Mouse (Mus musculus) forebrain, embryonic 16.5 days (tissue): Measurements from ENCODE around the gene Tnpo1. TPM values are rescaled to one million over a fixed set of nuclear protein-coding genes. Genes with fewer than 3 reads are reported as not detected.
"Not testable (repeated sequence)": the region's sequence is repeated elsewhere in the genome, so short reads cannot be mapped to it uniquely, and the experiment has no call there.

ENCODE experiments used
- ATAC-seq: fragments of 200-750 bp; cut with Nextera tagmentation; 2 replicates; pipeline ENCODE4 v1.8.0; 2017; ENCODE audit warnings: mild to moderate bottlenecking, moderate library complexity
- H3K27ac ChIP-seq: fragments of 300-500 bp; sonication (generic); 2 replicates; pipeline ENCODE4 v1.5.1; 2014; ENCODE audit warnings: low read length, control low read depth
- H3K27me3 ChIP-seq: fragments of 300-500 bp; sonication (generic); replicated peaks from 2 replicates; pipeline ENCODE4 v1.6.1; 2014; ENCODE audit warnings: low read length; ENCODE audit not compliant: control insufficient read depth, insufficient read depth
- H3K36me3 ChIP-seq: fragments of 300-500 bp; sonication (generic); 2 replicates; pipeline ENCODE4 v1.6.1; 2014; ENCODE audit not compliant: control insufficient read depth, insufficient read depth
- H3K4me1 ChIP-seq: fragments of 300-500 bp; sonication (generic); replicated peaks from 2 replicates; pipeline ENCODE4 v1.6.1; 2014; ENCODE audit warnings: low read length; ENCODE audit not compliant: control insufficient read depth, insufficient read depth
- H3K4me2 ChIP-seq: fragments of 300-500 bp; sonication (generic); 2 replicates; pipeline ENCODE4 v1.6.1; 2014; ENCODE audit warnings: mild to moderate bottlenecking, low read length, control low read depth
- H3K4me3 ChIP-seq: fragments of 300-500 bp; sonication (generic); replicated peaks from 2 replicates; pipeline ENCODE4 v1.5.1; 2014; ENCODE audit warnings: mild to moderate bottlenecking, low read length, control low read depth
- H3K9ac ChIP-seq: fragments of 300-500 bp; sonication (generic); replicated peaks from 2 replicates; pipeline ENCODE4 v1.6.1; 2014; ENCODE audit warnings: low read depth, low read length, control low read depth
- H3K9me3 ChIP-seq: fragments of 300-500 bp; sonication (generic); 2 replicates; pipeline ENCODE4 v1.6.1; 2016; ENCODE audit warnings: low read length; ENCODE audit not compliant: control insufficient read depth
- WGBS: fragments of 180-500 bp; shearing (Covaris S2); extraction: QIAGEN DNeasy Blood & Tissue Kit; methylation state at CpG from one replicate; pipeline ENCODE4 v1.1.7; 2014; 5-methylcytosine and 5-hydroxymethylcytosine counted together
- polyA plus RNA-seq: library from polyadenylated mRNA; unstranded; fragments of >200 nt; fragmentation: Nextera tagmentation; extraction: Ambion mirVana; gene quantifications from 2 replicates; pipeline ENCODE4 v1.2.1, GENCODE M21; 2015

Tnpo1 gene
- polyA plus RNA-seq, 1 experiment from 2014 or later, result 52.1 TPM

- no peak overlapping the region for H3K9ac ChIP-seq
- H3K4me3 ChIP-seq, result no peak overlapping the region
- H3K27ac ChIP-seq, result no peak overlapping the region
- no peaks in the 10 kb centered on the region for H3K9me3 ChIP-seq
- WGBS, result 87% methylated on average over 4 of the region's 4 CpGs
- ATAC-seq, result no peak
- no peaks in the 10 kb centered on the region for H3K27me3 ChIP-seq
- H3K4me1 ChIP-seq, result no peaks in the 10 kb centered on the region
- no peak overlapping the region for H3K4me2 ChIP-seq
- H3K36me3 ChIP-seq, result no peaks in the 10 kb centered on the region
Measured at GRCm38 (mm10) chr13:98825574-98825973, 100.6 kb downstream of the Tnpo1 start.

- no peak for ATAC-seq
- WGBS, result 84% methylated on average over 2 of the region's 2 CpGs
- no peaks in the 10 kb centered on the region for H3K36me3 ChIP-seq
- no peak overlapping the region for H3K4me3 ChIP-seq
- peaks cover under 1% of the 10 kb centered on the region; the same call in 1 of the 2 replicates for H3K4me1 ChIP-seq
- H3K9ac ChIP-seq, result no peak overlapping the region
- H3K27ac ChIP-seq, result no peak overlapping the region
- H3K27me3 ChIP-seq, result no peaks in the 10 kb centered on the region
- H3K9me3 ChIP-seq, result no peaks in the 10 kb centered on the region
- H3K4me2 ChIP-seq, result no peak overlapping the region
Measured at GRCm38 (mm10) chr13:98819094-98819493, 107.1 kb downstream of the Tnpo1 start.

DNA sequence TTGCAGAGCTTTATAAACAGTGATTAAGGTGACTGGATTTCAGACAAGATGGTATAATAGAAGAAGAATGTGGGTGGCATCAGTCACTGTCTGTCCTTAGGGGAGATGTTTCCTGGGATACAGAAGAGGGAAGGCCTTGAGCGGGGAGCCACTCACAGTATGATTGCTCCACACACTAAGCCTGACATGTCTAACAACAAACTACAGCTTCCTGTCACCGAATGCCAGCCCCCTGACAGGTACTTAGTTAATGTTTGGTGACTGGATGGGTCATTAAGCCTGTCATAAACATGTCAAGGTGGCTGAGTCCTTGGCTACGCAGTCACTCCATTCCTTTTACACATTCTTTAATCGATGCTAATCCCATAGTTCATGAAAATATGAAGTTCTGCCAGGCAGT, 108.0 kb downstream of the Tnpo1 start:
- H3K9ac ChIP-seq, result no peak overlapping the region
- WGBS, result 63% methylated on average over 4 of the region's 4 CpGs
- H3K4me3 ChIP-seq, result no peak overlapping the region
- no peak for ATAC-seq
- H3K9me3 ChIP-seq, result no peaks in the 10 kb centered on the region
- H3K4me1 ChIP-seq, result peaks cover 6% of the 10 kb centered on the region
- no peak overlapping the region for H3K27ac ChIP-seq
- no peaks in the 10 kb centered on the region for H3K36me3 ChIP-seq
- no peak overlapping the region for H3K4me2 ChIP-seq
- no peaks in the 10 kb centered on the region for H3K27me3 ChIP-seq

DNA sequence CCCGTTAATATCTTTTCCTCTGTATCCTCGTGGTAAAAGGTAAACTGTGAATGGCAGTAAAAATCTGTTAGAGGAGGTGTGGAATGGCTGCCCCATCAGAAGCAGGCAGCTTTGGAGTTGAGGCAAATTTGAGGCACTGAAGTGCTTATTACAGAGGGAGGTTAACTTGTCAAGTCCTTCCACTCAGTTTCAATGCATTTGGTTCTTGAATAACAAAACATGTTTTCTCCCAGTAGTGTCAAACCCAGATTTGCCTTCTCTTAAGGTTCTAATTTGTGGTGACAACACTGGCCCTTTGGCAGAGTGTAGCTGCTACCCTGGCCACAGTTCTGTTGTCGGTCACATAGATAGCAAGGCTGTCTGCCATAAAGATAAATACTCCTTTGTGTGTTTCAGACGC, 108.4 kb downstream of the Tnpo1 start:
- H3K9me3 ChIP-seq, result no peaks in the 10 kb centered on the region
- 50% methylated on average over 4 of the region's 4 CpGs for WGBS
- H3K4me1 ChIP-seq, result peaks cover 8% of the 10 kb centered on the region
- no peaks in the 10 kb centered on the region for H3K36me3 ChIP-seq
- ATAC-seq, result no peak
- no peak overlapping the region for H3K9ac ChIP-seq
- no peaks in the 10 kb centered on the region for H3K27me3 ChIP-seq
- no peak overlapping the region for H3K27ac ChIP-seq
- H3K4me2 ChIP-seq, result no peak overlapping the region
- no peak overlapping the region for H3K4me3 ChIP-seq

GRCm38 (mm10) chr13:98816981-98817660, 109.1 kb downstream of the Tnpo1 start:
- not testable (repeated sequence) for H3K9ac ChIP-seq, H3K4me3 ChIP-seq, ATAC-seq, H3K9me3 ChIP-seq, H3K27ac ChIP-seq, H3K4me2 ChIP-seq, H3K27me3 ChIP-seq, H3K36me3 ChIP-seq, H3K4me1 ChIP-seq
- WGBS, result 87% methylated on average over 4 of the region's 4 CpGs

- 88% methylated on average over 9 of the region's 9 CpGs for WGBS
- H3K27me3 ChIP-seq, result no peaks in the 10 kb centered on the region
- H3K9me3 ChIP-seq, result no peaks in the 10 kb centered on the region
- no peak overlapping the region for H3K9ac ChIP-seq
- no peak for ATAC-seq
- H3K4me1 ChIP-seq, result peaks cover 8% of the 10 kb centered on the region
- no peaks in the 10 kb centered on the region for H3K36me3 ChIP-seq
- H3K4me3 ChIP-seq, result no peak overlapping the region
- H3K4me2 ChIP-seq, result no peak overlapping the region
- no peak overlapping the region for H3K27ac ChIP-seq
Measured at GRCm38 (mm10) chr13:98816571-98816970, 109.6 kb downstream of the Tnpo1 start.

DNA sequence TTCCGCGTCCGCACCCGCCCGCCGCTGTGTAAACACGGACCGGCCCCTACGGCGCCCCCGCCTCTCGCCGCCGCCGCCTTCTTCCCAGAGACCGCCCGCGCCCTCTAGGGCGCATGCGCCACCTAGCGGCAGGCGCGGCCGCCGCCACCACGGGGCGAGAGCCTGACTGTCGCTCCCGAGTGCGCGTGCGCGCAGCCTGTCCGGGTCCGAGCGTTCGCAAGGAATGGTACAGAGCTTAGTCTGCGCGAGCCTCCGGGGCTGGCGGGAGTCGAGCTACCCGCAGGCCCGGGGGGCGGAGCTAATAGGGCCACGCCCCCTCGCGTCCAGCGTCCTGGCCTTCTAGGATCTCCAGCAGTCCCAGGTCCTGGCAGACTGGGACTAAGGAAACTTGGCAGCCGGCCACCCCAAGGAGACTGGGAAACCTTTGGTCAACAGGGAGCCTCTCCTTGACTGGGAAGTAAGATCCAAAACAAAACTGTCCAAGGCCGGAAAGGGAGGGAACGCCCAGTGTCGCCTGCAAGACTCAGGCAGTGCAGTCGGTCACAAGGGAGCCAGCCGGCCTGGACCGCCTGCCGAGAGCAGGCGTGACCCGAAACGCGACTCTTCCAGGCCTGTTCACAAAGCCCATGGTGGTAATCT, 110.9 kb downstream of the Tnpo1 start, which contains the start of gene Fcho2:
Fcho2 (minus strand) TSS at position 303 of the 639 bp plus-strand sequence.
- H3K27ac ChIP-seq, result peak within 1 kb of the TSS; percentile 78
- no peaks in the 10 kb centered on the region for H3K9me3 ChIP-seq
- peaks cover 8% of the 10 kb centered on the region for H3K4me1 ChIP-seq
- peak within 1 kb of the TSS; percentile 96 for H3K4me3 ChIP-seq
- H3K4me2 ChIP-seq, result peak within 1 kb of the TSS; percentile 65
- H3K9ac ChIP-seq, result peak within 1 kb of the TSS; percentile 77
- peak; percentile 97 for ATAC-seq
- under 1% methylated on average over 53 of the region's 61 CpGs for WGBS
- H3K36me3 ChIP-seq, result no peaks in the 10 kb centered on the region
- no peaks in the 10 kb centered on the region for H3K27me3 ChIP-seq

DNA sequence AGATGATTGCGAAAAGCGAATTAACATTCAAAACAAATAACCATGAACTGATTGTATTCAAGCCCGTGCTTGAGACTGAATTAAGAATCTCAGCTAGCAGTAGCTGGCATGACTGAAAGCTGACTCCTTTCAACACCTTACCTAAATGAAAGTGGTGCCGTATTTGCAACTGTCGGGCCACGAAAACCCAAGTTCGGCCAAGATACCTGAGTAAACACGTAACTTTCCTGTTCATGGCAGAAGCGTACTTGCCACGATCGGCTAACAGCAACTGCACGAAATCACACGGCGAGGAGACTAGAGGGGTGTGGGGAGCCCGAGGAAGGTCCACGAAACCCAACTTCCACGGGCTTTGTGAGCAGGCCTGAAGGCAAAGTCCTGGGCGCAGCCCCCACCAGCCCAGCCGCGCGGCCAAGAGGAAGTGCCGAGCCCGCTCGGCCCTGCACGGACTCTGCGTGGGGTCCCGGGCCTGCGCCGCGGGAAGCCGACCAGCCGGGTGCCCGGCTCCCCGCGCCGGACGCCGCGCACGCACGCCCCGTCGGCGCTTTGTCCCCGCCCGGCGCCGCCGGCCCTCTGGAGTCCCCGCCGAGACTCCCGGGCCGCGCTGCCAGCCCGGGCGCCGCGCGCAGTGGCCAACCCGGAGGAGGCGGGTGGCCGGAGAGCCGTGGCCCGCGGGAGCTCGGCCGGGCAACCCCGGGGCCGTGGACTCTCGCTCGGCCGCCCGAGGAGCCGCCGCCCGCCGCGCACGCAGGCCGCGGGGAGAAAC, 111.7 kb downstream of the Tnpo1 start:
- Histone ChIP-seq H3K27ac (peak overlapping the region; percentile 78), H3K9ac (peak overlapping the region; percentile 77), H3K4me1 (peaks cover 8% of the 10 kb centered on the region), H3K27me3 (no peaks in the 10 kb centered on the region), H3K36me3 (no peaks in the 10 kb centered on the region), H3K4me2 (peak overlapping the region; percentile 65), H3K4me3 (peak overlapping the region; percentile 96), H3K9me3 (no peaks in the 10 kb centered on the region)
- ATAC-seq, result peak; percentile 57
- WGBS, result under 1% methylated on average over 69 of the region's 81 CpGs

DNA sequence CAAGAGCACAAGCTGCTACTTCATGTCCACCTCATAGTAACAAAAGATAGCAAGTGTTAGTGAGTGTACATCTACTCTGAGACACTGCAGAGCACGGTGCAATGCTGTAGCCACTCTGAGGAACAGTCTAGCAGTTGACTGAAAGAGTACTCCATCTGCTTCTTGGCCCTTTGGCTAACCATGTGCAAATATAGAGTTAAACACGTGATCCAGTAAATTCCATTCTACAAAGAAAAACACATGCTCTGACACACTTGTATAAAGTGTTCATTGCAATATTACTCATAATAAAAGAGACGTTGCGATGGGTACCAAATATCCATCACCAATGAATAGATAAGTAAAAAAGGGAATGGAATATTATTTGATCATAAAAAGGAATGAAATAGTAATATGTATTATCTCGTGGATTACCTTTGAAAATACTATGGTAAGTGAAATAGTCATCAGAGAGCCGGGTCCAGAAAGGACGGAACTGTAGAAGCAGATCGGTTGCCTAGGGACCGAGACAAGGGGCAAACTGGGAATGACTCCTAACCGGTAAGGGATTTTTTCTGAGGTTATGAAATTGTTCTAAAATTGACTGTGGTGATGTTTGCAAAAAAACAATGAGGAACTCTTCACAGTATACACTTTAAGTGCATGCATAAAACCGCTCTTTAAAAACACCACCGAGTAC, 112.4 kb downstream of the Tnpo1 start:
- 23% methylated on average over 12 of the region's 12 CpGs for WGBS
- Histone ChIP-seq H3K4me3 (peak overlapping the region; percentile 96), H3K9me3 (no peaks in the 10 kb centered on the region), H3K4me2 (peak overlapping the region; percentile 65), H3K4me1 (peaks cover 8% of the 10 kb centered on the region), H3K27me3 (no peaks in the 10 kb centered on the region), H3K36me3 (no peaks in the 10 kb centered on the region), H3K27ac (no peak overlapping the region), H3K9ac (peak overlapping the region; percentile 77)
- no peak for ATAC-seq
